Mouse (Mus musculus): ENCODE measurements around the gene Pitx2. TPM values are rescaled to one million over a fixed set of nuclear protein-coding genes. Genes with fewer than 3 reads are reported as not detected.

Pitx2 gene
- total RNA-seq, 4 experiments from 2014 or later, result 0.12 to 0.31 TPM; not detected in 2

GRCm38 (mm10) chr3:129217862-129218370, 18.2 kb downstream of the Pitx2 start:
- DNase-seq, result no peak

GRCm38 (mm10) chr3:129218371-129218921, 18.8 kb downstream of the Pitx2 start:
- DNase-seq, result no peak

- DNase-seq, result no peak
Measured at GRCm38 (mm10) chr3:129220086-129220670, 20.5 kb downstream of the Pitx2 start.

DNA sequence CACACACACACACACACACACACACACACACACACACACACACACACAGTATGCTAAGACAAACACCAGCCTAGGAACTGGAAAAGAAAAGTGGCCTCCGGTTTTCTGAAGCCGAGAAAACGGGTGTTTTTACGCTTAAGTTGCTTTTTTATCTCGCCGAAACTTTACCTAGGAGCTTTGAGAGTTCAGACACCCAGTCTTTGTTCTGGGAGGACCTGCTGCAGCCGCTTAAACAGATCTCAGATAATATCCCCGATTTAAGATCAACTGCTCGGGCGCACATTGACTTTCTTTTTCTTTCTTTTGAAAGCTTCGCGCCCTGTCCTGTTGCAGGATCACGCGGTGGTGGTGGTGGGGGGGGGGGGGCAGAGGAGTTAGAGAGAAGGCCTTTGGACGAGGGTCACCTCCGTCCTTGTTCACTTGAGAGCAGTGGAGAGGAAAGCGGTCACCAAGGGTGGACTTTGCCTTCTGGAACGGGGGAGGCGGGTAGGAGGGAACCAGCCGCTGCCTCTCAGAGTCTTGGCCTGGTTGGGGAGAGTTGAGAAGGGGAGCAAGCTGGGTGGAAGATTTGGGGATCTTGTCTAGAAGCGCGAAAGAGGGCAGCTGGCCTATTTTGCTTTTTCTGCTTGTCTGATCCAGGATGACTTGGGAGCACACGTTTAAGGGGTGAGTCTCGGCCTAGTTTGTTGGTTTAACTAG, 21.2 kb downstream of the Pitx2 start:
- DNase-seq, result no peak

DNA sequence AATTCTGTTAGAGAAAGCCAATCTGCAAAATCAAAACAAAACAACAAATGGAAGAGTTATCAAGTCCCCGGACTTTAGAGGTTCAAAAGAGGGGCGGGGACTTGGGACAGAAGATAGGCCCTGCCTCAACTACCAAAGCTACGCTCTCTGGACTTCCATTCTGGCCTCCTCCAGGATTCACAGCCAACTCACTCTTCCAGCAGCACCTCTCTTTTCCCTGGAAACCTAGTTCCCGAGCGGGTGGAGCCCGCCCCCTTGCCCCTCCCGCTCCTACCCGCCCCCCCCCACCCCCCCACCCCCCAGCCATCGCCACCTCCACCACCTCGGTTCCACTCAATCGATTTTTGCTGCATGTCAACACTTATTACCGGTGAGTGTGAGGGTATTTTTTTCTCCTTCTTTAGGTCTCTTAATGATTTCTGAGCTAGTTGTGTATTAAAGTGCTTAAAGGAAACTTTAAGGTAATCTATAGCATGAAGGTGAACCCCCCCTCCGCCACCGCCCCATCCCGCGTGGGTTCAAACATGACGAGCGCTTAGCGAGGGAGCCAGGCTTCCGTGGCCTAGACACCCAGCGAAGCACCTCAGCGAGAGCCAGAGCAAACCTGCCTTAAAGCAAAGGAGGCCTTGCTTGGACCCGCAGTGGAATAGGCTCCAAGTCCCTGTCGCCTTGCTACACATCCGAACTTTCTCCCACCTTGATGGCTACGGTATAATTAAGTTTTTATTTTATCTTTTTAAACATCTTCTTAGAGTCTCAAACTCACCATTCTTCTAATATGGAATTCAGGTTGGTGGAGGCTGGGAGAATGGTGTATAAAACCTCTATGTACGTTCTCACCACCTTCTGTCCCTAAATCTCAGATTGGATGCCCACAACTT, 21.9 kb downstream of the Pitx2 start:
- DNase-seq, result no peak

- no peak for DNase-seq
Measured at GRCm38 (mm10) chr3:129222448-129223290, 23.0 kb downstream of the Pitx2 start.

GRCm38 (mm10) chr3:129223401-129223800, 23.7 kb downstream of the Pitx2 start:
- no peak for DNase-seq

- no peak for DNase-seq
Measured at GRCm38 (mm10) chr3:129223964-129224805, 24.5 kb downstream of the Pitx2 start.

DNA sequence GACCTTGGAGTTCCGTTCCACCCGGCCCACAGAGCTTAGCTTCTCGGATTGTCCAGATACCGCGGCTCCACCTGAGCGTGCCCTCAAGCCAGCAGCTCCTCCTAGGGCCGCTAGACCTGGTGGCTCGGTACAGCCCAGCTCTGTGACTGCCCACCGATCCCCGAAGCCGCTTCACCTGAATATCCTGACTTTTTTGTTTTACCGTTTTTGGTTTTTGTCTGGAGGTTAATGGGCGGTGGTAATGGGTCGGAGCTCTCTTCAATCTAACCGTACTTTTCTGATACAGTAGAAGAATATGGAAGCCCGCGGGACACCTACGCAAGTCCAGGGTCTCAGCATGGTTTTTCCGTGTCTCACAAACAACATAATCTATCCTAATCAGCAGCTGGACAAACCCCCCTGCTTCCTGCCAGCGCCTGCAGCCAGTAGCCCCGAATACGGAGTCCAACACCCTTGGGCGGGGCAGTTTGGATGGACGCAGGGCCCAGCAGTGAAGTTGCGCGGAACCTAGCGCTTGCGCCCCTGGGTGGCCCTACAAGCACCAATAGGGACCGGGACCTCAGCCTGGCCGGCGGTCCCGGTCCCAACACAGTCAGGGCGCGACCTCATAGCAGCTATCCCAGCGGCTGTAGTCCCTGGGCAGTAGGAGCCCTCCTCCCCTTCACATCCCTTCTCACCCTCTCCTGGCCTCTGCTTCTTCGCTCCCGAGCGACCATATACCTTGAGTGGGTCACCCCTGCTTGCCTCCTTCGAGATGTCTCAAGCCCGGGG, 25.3 kb downstream of the Pitx2 start:
- DNase-seq, result no peak

DNA sequence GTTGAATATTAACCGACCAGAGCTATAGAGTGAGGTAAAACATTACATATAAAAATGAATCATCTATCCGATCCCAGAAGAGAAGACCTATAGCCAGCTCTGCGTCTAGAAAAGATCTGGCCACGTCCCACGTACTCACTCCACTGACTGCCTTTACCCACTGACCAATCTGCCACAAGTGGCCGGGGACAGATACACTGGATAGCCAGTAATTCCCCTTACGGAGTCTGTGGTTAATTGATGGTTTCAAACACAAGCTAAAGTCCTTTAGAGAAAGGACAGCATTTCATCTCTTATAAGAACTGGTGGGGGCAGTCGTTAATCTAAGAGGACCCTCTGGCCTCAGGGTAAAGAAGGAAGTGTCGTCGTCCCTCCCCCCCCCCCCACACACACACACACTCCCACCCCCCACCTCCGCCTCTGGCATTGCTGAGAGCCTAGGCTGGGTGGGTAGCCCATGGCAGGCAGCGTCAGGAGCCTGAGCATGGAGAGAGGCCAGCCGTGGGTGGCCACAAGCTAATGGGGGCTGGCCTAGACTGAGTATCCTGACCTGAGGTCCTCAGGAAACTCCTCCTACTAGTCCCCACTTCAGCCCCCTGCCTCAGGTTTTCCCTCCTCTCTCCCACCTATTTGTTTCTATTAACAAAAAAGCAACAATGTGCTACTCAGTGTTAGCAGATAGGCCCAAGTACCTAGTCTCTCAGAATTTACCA, 26.1 kb downstream of the Pitx2 start:
- no peak for DNase-seq

- no peak for DNase-seq
Measured at GRCm38 (mm10) chr3:129226681-129227080, 27.0 kb downstream of the Pitx2 start.

- no peak for DNase-seq
Measured at GRCm38 (mm10) chr3:129227331-129227730, 27.7 kb downstream of the Pitx2 start.

DNA sequence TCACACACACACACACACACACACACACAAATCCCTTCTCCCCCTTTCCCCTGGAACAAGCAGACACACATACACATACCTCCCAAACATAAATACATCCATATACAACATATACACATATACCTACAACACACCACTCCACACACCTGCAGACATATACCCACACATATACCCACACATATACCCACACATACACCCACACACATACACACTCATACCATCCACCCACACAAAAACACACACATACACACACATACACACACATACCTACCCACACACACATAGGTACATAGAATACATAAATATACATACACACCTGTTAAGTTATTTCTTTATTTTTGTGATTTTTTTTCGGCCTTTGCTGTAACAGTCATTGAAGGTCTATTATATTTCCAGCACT, 38.3 kb downstream of the Pitx2 start:
- no peak for DNase-seq

- DNase-seq, result no peak
Measured at GRCm38 (mm10) chr3:129238664-129239258, 39.1 kb downstream of the Pitx2 start.

DNA sequence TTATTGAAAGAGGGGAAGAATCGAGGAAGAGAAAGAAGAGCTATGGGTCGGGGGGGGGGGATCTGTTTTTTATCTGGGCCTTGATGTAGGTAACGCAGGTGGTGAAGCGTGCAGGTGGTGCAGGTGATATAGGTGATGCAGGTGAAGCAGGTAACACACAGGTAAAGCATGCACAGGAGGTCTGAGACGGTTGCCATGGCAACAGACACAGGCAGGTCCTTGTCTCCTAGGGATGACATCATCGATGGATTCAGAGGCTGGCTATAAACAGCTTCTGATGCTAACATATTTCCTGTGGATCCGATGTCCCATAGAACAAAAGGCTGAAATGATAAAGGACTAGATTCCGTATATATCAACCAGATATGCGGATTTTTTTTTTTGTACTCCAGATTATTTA, 51.3 kb downstream of the Pitx2 start:
- no peak for DNase-seq

GRCm38 (mm10) chr3:129254246-129254645, 54.6 kb downstream of the Pitx2 start:
- DNase-seq, result no peak

GRCm38 (mm10) chr3:129256283-129256682, 56.6 kb downstream of the Pitx2 start:
- DNase-seq, result no peak

GRCm38 (mm10) chr3:129256766-129257165, 57.1 kb downstream of the Pitx2 start:
- DNase-seq, result no peak

GRCm38 (mm10) chr3:129258497-129258896, 58.8 kb downstream of the Pitx2 start:
- no peak for DNase-seq

All from adrenal gland, adult 8-10 months (tissue).